Mouse (Mus musculus): ENCODE data around the gene Morn5. TPM values are rescaled to one million over a fixed set of nuclear protein-coding genes. Genes with fewer than 3 reads are reported as not detected.

Gene Morn5
- polyA plus RNA-seq, 1 experiment from 2014 or later, result not detected

GRCm38 (mm10) chr2:36034898-36035297 lies 14.4 kb upstream of the Morn5 start:
- no peak for ATAC-seq
- Histone ChIP-seq H3K4me1 (replicated peaks; ENCODE audit: control insufficient read depth, insufficient read depth, low read length) (no peaks in the 10 kb centered on the region), H3K27me3 (replicated peaks; ENCODE audit: control insufficient read depth, insufficient read depth, low read length) (no peaks in the 10 kb centered on the region), H3K36me3 (ENCODE audit: control insufficient read depth, insufficient read depth) (peaks cover 39% of the 10 kb centered on the region), H3K4me2 (replicated peaks; ENCODE audit: low read depth) (no peak overlapping the region), H3K4me3 (ENCODE audit: low read depth, low read length) (no peak overlapping the region), H3K9me3 (ENCODE audit: control insufficient read depth) (no peaks in the 10 kb centered on the region), H3K27ac (ENCODE audit: low read depth, low read length) (no peak overlapping the region; the same call in 1 of the 2 replicates), H3K9ac (ENCODE audit: low read depth, low read length) (no peak overlapping the region)
- WGBS, result 83% methylated on average over 7 of the region's 7 CpGs
- no peak for TF ChIP-seq CTCF (IDR thresholded peaks at IDR 0.05; ENCODE audit: low read depth)

GRCm38 (mm10) chr2:36035413-36036081 lies 13.7 kb upstream of the Morn5 start:
- peaks cover 42% of the 10 kb centered on the region for H3K36me3 ChIP-seq (ENCODE audit: control insufficient read depth, insufficient read depth)
- TF ChIP-seq CTCF (IDR thresholded peaks at IDR 0.05; ENCODE audit: low read depth), result no peak
- no peak overlapping the region for H3K4me3 ChIP-seq (ENCODE audit: low read depth, low read length)
- no peak overlapping the region for H3K4me2 ChIP-seq (replicated peaks; ENCODE audit: low read depth)
- no peaks in the 10 kb centered on the region for H3K4me1 ChIP-seq (replicated peaks; ENCODE audit: control insufficient read depth, insufficient read depth, low read length)
- no peak overlapping the region for H3K9ac ChIP-seq (ENCODE audit: low read depth, low read length)
- 60% methylated on average over 11 of the region's 11 CpGs for WGBS
- no peak for ATAC-seq
- H3K9me3 ChIP-seq (ENCODE audit: control insufficient read depth), result no peaks in the 10 kb centered on the region
- no peaks in the 10 kb centered on the region for H3K27me3 ChIP-seq (replicated peaks; ENCODE audit: control insufficient read depth, insufficient read depth, low read length)
- peak overlapping the region; percentile 23; the same call in 1 of the 2 replicates for H3K27ac ChIP-seq (ENCODE audit: low read depth, low read length)

GRCm38 (mm10) chr2:36039297-36039985 lies 9.8 kb upstream of the Morn5 start:
- Histone ChIP-seq H3K9ac (ENCODE audit: low read depth, low read length) (no peak overlapping the region), H3K36me3 (ENCODE audit: control insufficient read depth, insufficient read depth) (peaks cover 58% of the 10 kb centered on the region), H3K4me1 (replicated peaks; ENCODE audit: control insufficient read depth, insufficient read depth, low read length) (no peaks in the 10 kb centered on the region), H3K4me3 (ENCODE audit: low read depth, low read length) (no peak overlapping the region), H3K4me2 (replicated peaks; ENCODE audit: low read depth) (no peak overlapping the region), H3K9me3 (ENCODE audit: control insufficient read depth) (no peaks in the 10 kb centered on the region), H3K27me3 (replicated peaks; ENCODE audit: control insufficient read depth, insufficient read depth, low read length) (no peaks in the 10 kb centered on the region), H3K27ac (ENCODE audit: low read depth, low read length) (no peak overlapping the region)
- TF ChIP-seq CTCF (IDR thresholded peaks at IDR 0.05; ENCODE audit: low read depth), result no peak
- WGBS, result 68% methylated on average over 7 of the region's 7 CpGs
- ATAC-seq, result no peak

GRCm38 (mm10) chr2:36040872-36041271 lies 8.4 kb upstream of the Morn5 start:
- Histone ChIP-seq H3K36me3 (ENCODE audit: control insufficient read depth, insufficient read depth) (peaks cover 56% of the 10 kb centered on the region), H3K4me1 (replicated peaks; ENCODE audit: control insufficient read depth, insufficient read depth, low read length) (no peaks in the 10 kb centered on the region), H3K9me3 (ENCODE audit: control insufficient read depth) (no peaks in the 10 kb centered on the region), H3K4me2 (replicated peaks; ENCODE audit: low read depth) (no peak overlapping the region), H3K27me3 (replicated peaks; ENCODE audit: control insufficient read depth, insufficient read depth, low read length) (no peaks in the 10 kb centered on the region), H3K4me3 (ENCODE audit: low read depth, low read length) (no peak overlapping the region), H3K9ac (ENCODE audit: low read depth, low read length) (no peak overlapping the region), H3K27ac (ENCODE audit: low read depth, low read length) (no peak overlapping the region)
- no peak for ATAC-seq
- WGBS, result 69% methylated on average over 1 of the region's 1 CpGs
- TF ChIP-seq CTCF (IDR thresholded peaks at IDR 0.05; ENCODE audit: low read depth), result no peak

- 29% methylated on average over 8 of the region's 8 CpGs for WGBS
- TF ChIP-seq CTCF (IDR thresholded peaks at IDR 0.05; ENCODE audit: low read depth), result no peak
- Histone ChIP-seq H3K36me3 (ENCODE audit: control insufficient read depth, insufficient read depth) (peaks cover 13% of the 10 kb centered on the region; the same call in 1 of the 2 replicates), H3K9me3 (ENCODE audit: control insufficient read depth) (no peaks in the 10 kb centered on the region), H3K27ac (ENCODE audit: low read depth, low read length) (peak overlapping the region; percentile 68), H3K4me2 (replicated peaks; ENCODE audit: low read depth) (peak overlapping the region; percentile 82), H3K27me3 (replicated peaks; ENCODE audit: control insufficient read depth, insufficient read depth, low read length) (no peaks in the 10 kb centered on the region), H3K9ac (ENCODE audit: low read depth, low read length) (peak overlapping the region; percentile 79), H3K4me1 (replicated peaks; ENCODE audit: control insufficient read depth, insufficient read depth, low read length) (peaks cover 2% of the 10 kb centered on the region; the same call in 1 of the 2 replicates), H3K4me3 (ENCODE audit: low read depth, low read length) (peak overlapping the region; percentile 74)
- peak; percentile 74 for ATAC-seq
Observed at GRCm38 (mm10) chr2:36048164-36048563, 1.1 kb upstream of the Morn5 start.

- no peak for ATAC-seq
- H3K36me3 ChIP-seq (ENCODE audit: control insufficient read depth, insufficient read depth), result peaks cover 5% of the 10 kb centered on the region; the same call in 1 of the 2 replicates
- WGBS, result 39% methylated on average over 10 of the region's 10 CpGs
- peak overlapping the region; percentile 82 for H3K4me2 ChIP-seq (replicated peaks; ENCODE audit: low read depth)
- no peaks in the 10 kb centered on the region for H3K27me3 ChIP-seq (replicated peaks; ENCODE audit: control insufficient read depth, insufficient read depth, low read length)
- no peaks in the 10 kb centered on the region for H3K9me3 ChIP-seq (ENCODE audit: control insufficient read depth)
- no peak overlapping the region for H3K9ac ChIP-seq (ENCODE audit: low read depth, low read length)
- peaks cover 2% of the 10 kb centered on the region; the same call in 1 of the 2 replicates for H3K4me1 ChIP-seq (replicated peaks; ENCODE audit: control insufficient read depth, insufficient read depth, low read length)
- peak overlapping the region; percentile 74 for H3K4me3 ChIP-seq (ENCODE audit: low read depth, low read length)
- TF ChIP-seq CTCF (IDR thresholded peaks at IDR 0.05; ENCODE audit: low read depth), result no peak
- H3K27ac ChIP-seq (ENCODE audit: low read depth, low read length), result no peak overlapping the region
Observed at GRCm38 (mm10) chr2:36049567-36049954, 303 bp downstream of the Morn5 start.

Measured in intestine, postnatal 0 days (tissue).